Mouse (Mus musculus): ENCODE measurements around the gene Olfr808.

The Olfr808 gene

DNA sequence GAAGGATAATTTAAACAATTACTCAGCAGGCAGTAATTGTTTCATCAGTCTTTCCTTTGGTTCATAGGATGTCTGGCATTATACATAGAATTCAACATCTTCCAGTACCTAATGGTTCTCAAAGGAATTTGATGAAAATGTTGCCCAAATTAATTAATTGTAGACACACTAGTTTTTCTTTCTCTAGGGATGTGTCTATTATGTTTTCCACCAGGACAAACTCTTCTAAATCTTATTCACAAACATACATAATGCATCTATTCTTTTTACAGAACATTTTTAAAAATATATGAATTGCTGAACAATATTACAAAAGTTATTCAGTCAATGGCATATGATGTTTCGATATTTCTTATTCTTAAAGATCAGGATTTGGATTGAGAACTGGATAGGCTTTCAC lies at the start of gene Olfr808:
Gene Olfr808 (plus strand): TSS at position 301 of the 400 bp plus-strand sequence.
- no peak for DNase-seq (ENCODE audit: low spot score in 2 of 2)

DNA sequence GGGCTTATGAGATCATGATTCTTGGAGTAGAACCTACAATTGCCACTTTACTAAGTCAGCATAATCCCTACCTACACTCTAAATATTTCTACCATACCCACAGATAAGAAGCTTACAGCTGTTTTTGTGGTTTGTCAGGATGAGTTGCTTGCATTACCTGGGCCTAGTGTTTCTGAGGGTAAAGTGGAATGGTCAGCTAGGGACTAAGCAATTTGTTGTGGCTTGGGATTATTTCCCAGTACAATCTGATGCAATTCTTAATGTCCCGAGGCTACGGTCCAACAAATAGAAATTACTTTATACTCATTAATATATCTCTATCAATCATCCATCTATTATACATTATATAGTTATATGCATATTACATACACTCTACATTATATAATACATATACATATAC lies 36.0 kb upstream of the Olfr808 start, which contains the start of gene Olfr805:
Gene Olfr805 (minus strand): TSS at position 101 of the 400 bp plus-strand sequence.
- no peak for DNase-seq (ENCODE audit: low spot score in 2 of 2)

DNA sequence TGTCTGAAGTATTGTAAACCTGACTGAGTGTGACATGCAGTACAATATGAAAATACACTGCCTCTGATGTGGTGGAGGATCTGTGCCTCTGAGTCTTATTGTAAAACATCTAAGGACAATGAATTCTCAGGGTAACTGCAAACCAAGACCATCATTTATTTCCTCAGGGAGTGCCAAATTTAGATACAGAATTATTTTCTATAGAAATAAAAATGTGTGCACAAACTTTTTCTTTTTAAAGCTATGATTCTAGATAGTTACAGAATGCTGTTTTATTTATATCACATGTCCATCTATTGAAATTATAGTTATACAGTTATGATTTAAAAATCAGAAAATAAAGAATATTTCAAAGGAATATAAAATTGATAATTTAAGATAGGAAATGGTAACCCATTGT lies 23.5 kb upstream of the Olfr808 start, which contains the start of gene Olfr806:
Gene Olfr806 (minus strand): TSS at position 101 of the 400 bp plus-strand sequence.
- no peak for DNase-seq (ENCODE audit: low spot score in 2 of 2)

- DNase-seq (ENCODE audit: low spot score in 2 of 2): no peak
Measured at GRCm38 (mm10) chr10:129757693-129758092, 7.6 kb upstream of the Olfr808 start, which contains the start of gene Olfr807. Gene Olfr807, minus strand, starts transcription at chr10:129757793.

GRCm38 (mm10) chr10:129774338-129774737 lies 9.1 kb downstream of the Olfr808 start, which contains the start of gene Olfr809:
Gene Olfr809, plus strand, starts transcription at chr10:129774638.
- no peak for DNase-seq (ENCODE audit: low spot score in 2 of 2)

DNA sequence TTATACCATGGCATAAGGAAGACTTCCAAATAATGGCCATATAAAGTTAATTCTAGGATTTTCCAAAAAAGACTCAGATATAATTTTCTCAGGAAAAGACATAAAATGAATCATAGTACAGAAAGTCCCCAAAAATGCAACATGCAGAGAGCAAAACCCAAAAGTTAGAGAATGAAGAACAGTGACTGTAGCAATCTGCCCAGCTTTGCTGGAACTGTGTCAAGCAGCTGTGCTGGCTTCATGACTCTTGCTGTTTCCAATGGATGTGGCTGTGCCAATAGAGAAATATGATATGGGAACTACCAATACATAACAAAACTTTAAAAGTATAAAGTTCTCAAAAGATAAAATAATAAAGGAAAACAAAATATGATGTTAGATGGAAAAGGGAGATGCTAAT lies 12.8 kb downstream of the Olfr808 start:
- no peak for DNase-seq (ENCODE audit: low spot score in 2 of 2)

DNA sequence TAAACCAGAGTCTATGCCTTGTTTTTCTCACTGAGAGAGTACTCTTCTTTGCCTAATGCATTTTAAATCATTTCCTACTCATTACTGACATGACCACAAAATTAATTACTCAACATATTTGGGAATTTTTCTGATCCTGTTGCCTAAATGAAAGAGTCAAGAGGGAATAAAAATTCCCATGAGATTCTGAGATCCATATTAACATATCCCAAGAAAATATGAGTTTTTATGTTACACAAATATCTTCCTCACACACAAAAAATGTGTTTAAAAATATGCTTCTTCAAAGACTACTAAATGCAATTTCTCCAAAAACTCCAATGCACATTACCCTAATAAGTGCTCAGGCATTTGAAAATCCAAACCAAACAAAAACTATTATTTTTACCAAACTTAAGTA lies 29.5 kb downstream of the Olfr808 start, which contains the start of gene Olfr810:
Gene Olfr810 (minus strand): TSS at position 101 of the 400 bp plus-strand sequence.
- DNase-seq (ENCODE audit: low spot score in 2 of 2): no peak

- DNase-seq (ENCODE audit: low spot score in 2 of 2): no peak
Measured at GRCm38 (mm10) chr10:129804296-129804695, 39.0 kb downstream of the Olfr808 start, which contains the start of gene Olfr811. Gene Olfr811, minus strand, starts transcription at chr10:129804396.
